Mouse (Mus musculus) left cerebral cortex, postnatal 4 days (tissue): ENCODE measurements around the gene Snx9. TPM values are rescaled to one million over a fixed set of nuclear protein-coding genes. Genes with fewer than 3 reads are reported as not detected.

ENCODE experiments used
- DNase-seq: peaks from one replicate; pipeline ENCODE4 v3.0.0-alpha.2; 2022
- intact Hi-C: fragments of 180-260 bp; cut with DNase I; formaldehyde crosslinking; loops from one replicate; pipeline ENCODE4 v1.15.1; 2025
- total RNA-seq, 2 experiments: library from RNA; stranded (reverse); gene quantifications; 2 replicates each; pipeline ENCODE4 v1.2.3; 2021

Gene Snx9
- total RNA-seq, 2 experiments from 2014 or later = 10.2 to 10.4 TPM

GRCm38 (mm10) chr17:5956350-5957000, 115.3 kb downstream of the Snx9 start:
- intact Hi-C loops = no loop called here
- no peak for DNase-seq

DNA sequence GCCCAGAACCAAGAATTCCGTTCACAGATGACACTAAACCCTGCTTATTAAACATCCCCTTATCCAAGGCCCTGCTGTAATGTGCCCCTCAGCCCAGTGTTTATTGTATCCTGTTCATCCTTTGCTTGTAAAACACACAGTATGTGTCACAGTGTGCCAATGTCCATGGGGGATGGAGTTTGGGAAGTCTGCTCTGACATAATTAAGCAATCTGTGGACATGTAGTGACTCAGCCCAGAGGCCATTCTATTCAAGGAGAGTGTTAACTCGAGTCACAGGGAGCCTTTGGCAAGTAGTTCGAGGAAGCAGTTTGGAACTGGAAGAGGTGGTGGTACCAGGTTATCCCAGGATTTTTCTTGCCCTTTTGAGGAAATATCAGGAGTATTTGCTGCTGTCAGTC, 116.0 kb downstream of the Snx9 start:
- intact Hi-C loops = no loop called here
- no peak for DNase-seq

DNA sequence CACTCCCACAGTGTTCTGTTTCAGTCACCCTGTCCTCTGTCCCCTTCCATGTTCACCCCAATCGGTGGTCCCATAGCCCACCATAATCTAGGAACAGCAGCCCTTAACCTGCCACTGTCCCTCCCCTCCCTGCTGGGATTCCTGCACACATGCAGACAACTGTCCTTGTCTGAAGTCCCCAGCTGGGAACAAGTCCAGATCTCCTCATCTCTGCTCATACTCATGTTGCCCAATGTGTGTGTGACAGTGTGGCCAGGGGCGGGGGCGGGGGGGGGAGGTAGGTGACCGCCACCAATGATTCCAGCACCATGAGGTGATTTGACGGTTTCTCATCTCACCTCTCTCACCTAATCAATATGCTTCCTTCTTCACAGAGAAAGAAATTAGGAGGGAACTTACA, 117.1 kb downstream of the Snx9 start:
- DNase-seq = no peak
- intact Hi-C loops = no loop called here

GRCm38 (mm10) chr17:5958636-5959035, 117.5 kb downstream of the Snx9 start:
- no peak for DNase-seq
- intact Hi-C loops = no loop called here

GRCm38 (mm10) chr17:5959096-5959495, 118.0 kb downstream of the Snx9 start:
- intact Hi-C loops = no loop called here
- no peak for DNase-seq

- DNase-seq = no peak
- intact Hi-C loops = no loop called here
Measured at GRCm38 (mm10) chr17:5959802-5960201, 118.7 kb downstream of the Snx9 start.

DNA sequence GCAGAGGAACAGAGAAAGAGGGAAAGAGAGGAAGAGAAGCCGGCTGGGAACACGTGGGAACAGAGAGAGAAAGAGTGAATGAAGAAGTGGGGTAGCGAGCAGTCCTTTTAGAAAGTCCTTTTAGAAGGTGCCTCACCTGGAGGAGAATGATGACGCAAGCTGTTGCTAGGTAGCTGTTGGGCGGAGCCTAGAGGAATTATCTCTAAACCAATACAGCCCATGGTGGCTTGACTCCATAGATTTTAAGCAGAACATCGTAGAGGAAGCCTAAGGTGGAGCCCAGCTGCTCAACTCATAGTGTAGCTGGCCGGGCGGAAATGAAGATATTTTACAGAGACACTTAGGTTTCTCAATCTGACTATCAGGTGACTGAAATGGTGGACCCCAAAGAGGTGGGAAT, 122.6 kb downstream of the Snx9 start:
- no peak for DNase-seq
- intact Hi-C loops = no loop called here

GRCm38 (mm10) chr17:5965084-5965781, 124.1 kb downstream of the Snx9 start:
- intact Hi-C loops = no loop called here

GRCm38 (mm10) chr17:5966706-5967105, 125.6 kb downstream of the Snx9 start:
- no peak for DNase-seq
- intact Hi-C loops = no loop called here

More at GRCm38 (mm10) chr17:5965084-5965781, 124.1 kb downstream of the Snx9 start:
- DNase-seq = no peak

DNA sequence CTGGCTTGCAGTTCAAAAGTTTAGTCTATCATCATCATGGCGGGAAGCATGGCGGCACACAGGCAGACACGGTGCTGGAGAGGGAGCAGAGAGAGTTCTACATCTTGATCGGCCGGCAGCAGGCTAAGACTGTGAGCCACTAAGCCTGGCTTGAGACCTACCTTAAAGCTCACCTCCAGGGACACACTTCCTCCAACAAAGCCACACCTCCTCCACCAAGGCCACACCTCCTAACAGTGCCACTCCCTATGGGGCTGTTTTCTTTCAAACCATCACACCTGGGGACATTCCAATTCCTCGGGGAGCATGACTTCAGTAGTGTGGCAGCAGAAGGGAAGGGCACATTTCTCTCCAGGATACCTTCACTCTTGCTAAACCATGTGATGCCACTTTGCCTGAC, 127.4 kb downstream of the Snx9 start:
- DNase-seq = no peak
- intact Hi-C loops = no loop called here

DNA sequence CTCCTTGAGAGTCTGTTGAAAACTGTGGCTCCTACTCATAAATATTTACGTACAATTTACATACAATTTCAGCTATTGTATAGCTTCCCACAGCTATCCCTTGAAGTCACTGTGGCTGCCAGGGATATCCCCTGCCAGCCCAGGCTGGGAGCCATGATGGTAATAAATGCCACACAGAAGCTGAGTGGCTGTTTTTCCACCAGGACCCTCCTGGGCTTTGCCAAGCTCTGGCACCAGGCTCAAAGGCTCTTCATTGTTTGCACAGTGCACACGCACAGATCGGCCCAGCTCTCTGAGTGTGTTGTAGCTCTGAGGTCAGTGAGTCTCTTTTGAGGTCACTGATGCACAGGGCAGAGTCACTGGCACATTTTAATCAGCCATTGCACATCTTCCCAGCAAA, 128.1 kb downstream of the Snx9 start:
- DNase-seq = peak; percentile 42
- intact Hi-C loops = no loop called here

DNA sequence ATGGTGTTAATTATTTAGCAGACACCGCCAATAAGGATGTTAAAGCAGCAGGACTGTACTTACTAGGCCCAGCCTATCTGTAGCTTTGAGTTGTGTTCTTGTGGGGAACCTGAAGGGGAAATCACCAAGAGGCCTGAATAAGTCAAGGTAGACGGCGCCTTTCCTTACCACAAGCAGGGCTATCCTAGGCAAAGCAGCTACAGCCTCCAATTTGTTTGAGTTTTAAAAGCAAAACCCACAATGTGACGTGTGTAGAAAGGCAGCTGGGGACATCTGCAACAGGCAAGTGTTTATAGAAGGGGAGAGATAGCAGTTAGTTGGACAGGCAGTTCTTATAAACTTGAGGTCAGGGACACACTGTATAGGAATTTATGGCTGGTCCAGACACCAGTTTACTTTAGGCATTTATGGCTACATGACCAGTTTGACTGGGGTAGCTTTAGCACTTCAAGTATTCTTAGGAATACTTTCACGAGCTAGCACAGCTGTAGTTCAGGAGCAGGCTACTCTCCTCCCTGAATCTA, 129.2 kb downstream of the Snx9 start:
- intact Hi-C loops = no loop called here
- DNase-seq = no peak

DNA sequence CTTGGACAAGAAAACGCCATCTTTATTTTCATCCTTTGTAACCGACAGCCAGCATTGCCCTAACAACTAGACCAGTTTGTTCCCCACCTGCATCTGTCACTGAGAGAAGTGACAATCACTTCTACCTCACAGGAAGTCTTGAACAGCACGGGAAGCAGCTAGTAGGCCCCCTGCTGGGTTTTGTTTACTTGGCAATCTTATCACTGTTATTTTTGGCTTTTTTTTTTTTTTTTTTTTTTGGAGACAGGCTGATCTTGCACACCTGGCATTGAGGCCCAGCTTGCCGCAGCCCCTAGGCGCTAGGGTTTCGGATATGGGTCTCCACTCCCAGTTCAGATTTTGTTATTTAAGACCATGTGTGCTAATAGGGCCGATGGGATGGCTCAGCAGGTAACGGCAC, 132.4 kb downstream of the Snx9 start:
- DNase-seq = no peak
- intact Hi-C loops = no loop called here

DNA sequence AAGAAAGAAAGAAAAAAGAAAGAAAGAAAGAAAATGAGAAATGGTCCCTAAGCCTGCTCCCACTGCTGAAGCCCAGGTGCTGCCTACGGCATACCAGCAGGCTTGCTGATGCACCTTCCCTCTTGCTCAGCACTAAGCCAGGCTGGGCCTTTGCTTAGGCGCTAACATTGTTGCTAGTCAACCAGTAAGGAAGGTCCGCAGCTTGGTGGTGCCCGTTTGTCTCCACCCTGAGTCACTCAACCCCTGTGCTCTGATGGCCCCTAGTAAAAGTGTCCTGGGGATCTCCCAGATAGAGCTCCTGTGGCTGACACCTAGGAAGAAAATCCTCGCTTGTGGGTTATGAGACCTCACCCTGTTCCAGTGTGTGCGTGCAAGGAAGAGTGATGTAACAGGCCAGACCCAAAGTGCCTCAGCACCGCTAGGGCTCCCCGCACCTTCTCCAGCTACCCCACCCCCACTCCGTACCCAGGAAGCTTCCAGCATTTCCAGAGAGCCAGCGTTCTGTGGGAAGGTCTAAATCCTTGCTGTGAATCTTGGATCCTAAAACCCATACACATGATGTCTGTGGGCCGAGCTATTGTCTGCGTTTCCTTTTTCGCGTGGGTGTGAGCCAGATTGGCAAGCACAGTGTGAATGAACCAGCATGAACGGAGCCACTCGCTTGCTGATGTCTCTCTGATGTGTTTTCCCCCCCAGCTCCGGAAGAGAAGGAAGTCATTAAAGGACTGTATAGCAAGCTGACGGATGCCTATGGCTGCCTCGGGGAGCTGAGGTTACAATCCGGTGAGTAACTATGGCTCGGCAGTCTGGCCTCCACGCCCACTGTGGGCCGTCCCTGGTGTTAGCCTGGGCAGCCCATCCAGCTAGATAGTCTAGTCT, 134.2 kb downstream of the Snx9 start:
- no peak for DNase-seq
- intact Hi-C loops = no loop called here

DNA sequence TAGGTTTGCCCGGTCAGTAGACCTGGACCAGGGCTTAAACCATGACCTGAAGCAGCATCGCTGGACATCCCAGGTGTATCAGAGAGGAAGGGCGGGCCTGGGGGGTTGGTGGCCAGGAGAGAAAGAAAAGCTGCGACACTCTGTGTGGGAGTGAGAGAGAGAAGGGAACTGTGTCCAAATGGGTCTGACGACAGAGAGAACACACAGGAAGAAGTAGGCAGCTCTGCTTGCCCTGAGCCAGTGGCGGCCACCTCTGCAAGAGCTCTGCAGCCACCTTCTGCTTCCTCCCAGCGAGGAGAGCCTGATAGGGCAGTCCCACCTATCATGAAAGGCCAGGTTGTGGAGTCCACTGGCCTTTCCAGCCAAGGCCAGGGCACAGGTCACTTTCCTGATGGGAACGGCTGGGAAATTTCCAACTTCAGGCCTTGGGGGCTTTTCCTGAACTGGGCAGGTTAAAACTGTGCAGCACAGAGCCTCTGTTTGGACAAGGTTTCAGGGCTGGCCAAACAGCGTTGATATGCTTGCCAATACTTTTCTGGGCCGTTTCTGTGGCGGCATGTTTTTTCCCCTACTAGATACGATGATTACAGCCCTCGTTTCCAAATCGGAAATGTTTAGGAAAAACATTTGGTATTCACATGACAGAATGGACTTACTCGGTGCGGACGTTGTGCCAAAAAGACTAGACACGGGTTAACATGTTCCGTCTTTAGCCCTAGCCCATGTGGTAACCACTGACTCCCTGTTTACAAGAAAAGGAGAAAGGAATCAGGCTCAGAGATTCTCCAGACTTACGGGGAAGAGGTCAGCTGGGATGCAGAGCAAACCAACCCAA, 135.3 kb downstream of the Snx9 start:
- DNase-seq = no peak
- intact Hi-C loops = no loop called here

DNA sequence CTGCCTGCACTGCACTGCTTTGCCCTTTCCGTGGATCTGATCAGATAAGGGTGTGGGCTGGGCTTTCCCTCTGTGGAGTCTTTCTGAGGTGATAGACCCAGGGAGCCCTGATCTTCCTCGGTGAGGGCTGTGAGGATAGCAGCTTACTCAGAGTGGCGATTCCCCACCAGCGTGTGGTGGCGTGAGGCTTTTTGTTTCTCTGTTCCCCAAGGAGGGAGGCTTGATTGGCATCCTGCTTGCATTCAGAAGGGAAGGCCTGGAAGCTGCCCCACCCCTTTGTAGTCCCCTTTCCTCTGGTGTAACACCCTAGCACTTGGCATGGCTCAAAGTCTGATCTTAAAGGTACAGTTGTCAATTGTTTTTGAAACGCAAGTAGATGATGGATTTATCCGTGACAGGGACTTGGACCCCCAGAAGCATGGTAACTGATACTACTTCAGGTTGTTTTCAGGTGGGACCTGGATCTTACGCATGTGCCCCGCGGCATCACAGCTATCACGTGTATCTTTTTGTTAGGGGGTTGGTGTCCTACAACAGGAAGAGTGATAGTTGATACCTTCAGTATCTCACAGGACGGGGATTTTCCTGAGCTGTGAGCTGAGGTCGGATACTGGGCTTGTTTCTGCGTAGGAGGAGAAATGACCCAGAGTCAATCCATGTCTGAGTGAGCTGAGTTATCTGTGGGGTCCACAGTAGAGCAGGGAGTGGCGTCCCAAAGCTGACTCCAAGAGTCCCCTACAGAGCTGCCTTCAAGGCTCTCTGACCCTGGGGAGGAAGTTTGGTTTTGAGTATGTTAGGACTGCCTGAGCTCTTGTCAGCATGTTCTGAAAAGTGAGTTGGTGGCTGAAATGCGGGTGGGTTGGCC, 136.2 kb downstream of the Snx9 start:
- intact Hi-C loops = no loop called here
- DNase-seq = no peak

DNA sequence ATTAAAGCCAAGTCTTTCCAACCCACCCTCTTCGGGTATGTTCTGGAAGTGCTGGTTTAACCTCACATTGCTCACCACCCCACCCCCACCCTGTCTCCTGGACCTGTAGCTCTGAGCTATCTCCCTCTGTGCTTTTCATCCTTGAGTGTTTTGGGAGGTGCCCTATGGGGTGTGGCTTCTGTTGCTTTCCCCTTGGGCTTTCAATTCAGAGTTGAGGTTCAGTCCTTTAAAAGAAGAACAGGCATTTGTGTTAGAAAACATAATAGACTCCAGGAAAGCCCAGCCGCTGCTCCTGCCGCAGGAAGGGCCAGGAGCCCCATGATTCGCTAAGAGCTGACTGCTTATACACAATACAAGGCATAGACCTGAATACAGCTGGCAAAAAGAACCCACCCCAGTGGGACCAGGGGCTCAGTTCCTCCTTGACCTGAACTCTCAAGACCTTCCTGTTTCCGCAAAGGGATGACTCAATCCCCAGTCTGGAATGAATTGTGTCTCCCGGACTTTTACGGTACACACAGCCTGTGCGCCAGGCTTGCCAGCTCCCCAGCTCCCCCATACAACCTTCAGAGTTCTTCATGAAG, 136.9 kb downstream of the Snx9 start:
- intact Hi-C loops = no loop called here

GRCm38 (mm10) chr17:5978505-5979077, 137.5 kb downstream of the Snx9 start:
- intact Hi-C loops = no loop called here

More for the DNA sequence above, 136.9 kb downstream of the Snx9 start:
- no peak for DNase-seq

GRCm38 (mm10) chr17:5980860-5981259, 139.7 kb downstream of the Snx9 start:
- intact Hi-C loops = no loop called here
- no peak for DNase-seq

More at GRCm38 (mm10) chr17:5978505-5979077, 137.5 kb downstream of the Snx9 start:
- DNase-seq = no peak
